Mouse (Mus musculus): ENCODE measurements around the gene Mgll. TPM values are rescaled to one million over a fixed set of nuclear protein-coding genes. Genes with fewer than 3 reads are reported as not detected.

Mgll gene
- polyA plus RNA-seq, 1 experiment from 2014 or later: 8.0 TPM

DNA sequence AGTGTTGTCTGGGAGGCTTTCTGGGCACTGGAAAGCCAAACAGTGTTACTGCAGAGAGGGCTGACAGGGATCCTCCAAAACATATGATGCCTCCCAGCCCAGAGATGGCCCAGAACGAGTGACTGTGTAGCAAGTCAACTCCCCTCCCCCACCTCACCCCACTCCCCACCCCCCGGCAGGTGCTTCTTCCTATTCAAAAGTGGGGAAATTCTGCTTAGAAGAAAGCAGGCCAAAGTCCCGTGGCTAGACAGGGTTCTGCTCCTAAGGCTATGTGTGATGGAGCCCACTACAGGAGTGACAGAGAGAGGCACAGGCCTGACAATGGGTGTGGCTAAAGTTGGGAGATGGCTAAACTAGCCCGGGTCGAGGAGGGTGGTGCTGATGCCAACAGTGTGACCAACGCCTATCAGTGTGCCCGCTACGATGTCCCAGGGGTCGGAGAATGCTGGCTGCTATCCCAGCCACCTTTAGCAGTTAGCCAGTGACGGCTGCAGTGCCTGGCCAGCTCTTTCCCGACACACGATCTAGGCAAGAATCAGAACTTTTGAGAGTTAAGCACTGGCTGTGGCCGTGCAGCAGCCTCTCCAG is 52.2 kb downstream of the Mgll start:
- no peak overlapping the region for H3K4me3 ChIP-seq (replicated peaks)
- no peak overlapping the region for H3K9ac ChIP-seq (replicated peaks)
- no peak for ATAC-seq (ENCODE audit: insufficient number of reproducible peaks, insufficient read depth, low FRiP score, low TSS enrichment, low read depth)
- WGBS: 63% methylated on average over 13 of the region's 13 CpGs
- no peaks in the 10 kb centered on the region for H3K27me3 ChIP-seq
- no peaks in the 10 kb centered on the region for H3K9me3 ChIP-seq
- no peak overlapping the region for H3K4me2 ChIP-seq
- H3K4me1 ChIP-seq (replicated peaks): peaks cover 50% of the 10 kb centered on the region
- no peak overlapping the region for H3K27ac ChIP-seq
- H3K36me3 ChIP-seq: no peaks in the 10 kb centered on the region

DNA sequence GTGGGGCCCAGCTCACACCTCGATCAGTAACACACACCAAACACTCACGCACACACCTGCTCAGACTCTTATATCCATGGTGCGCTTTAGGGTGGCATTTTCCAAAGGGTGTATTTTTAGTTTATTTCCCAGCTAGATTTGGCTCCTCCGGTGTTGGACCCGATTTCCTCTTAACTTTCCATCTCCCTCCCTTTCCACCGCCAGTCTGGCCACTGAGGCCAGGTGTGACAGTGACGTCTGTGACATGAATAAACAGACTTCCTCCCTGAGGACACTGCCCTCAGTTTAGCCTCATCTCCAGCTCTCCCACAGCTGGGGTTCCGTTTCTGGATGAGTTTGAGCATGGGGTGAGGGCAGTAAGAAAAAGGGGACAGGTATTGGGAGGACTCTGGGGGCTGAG is 52.8 kb downstream of the Mgll start:
- 67% methylated on average over 8 of the region's 8 CpGs for WGBS
- H3K4me1 ChIP-seq (replicated peaks): peaks cover 48% of the 10 kb centered on the region
- no peak overlapping the region for H3K4me3 ChIP-seq (replicated peaks)
- no peaks in the 10 kb centered on the region for H3K9me3 ChIP-seq
- 0 out of 2 replicates have a peak, but pooled peaks cover 2% of the 10 kb centered on the region for H3K27me3 ChIP-seq
- H3K9ac ChIP-seq (replicated peaks): no peak overlapping the region
- no peaks in the 10 kb centered on the region for H3K36me3 ChIP-seq
- no peak overlapping the region for H3K4me2 ChIP-seq
- peak overlapping the region; percentile 50; the same call in 1 of the 2 replicates for H3K27ac ChIP-seq
- ATAC-seq (ENCODE audit: insufficient number of reproducible peaks, insufficient read depth, low FRiP score, low TSS enrichment, low read depth): peak; percentile 26; the same call in 1 of the 2 replicates

DNA sequence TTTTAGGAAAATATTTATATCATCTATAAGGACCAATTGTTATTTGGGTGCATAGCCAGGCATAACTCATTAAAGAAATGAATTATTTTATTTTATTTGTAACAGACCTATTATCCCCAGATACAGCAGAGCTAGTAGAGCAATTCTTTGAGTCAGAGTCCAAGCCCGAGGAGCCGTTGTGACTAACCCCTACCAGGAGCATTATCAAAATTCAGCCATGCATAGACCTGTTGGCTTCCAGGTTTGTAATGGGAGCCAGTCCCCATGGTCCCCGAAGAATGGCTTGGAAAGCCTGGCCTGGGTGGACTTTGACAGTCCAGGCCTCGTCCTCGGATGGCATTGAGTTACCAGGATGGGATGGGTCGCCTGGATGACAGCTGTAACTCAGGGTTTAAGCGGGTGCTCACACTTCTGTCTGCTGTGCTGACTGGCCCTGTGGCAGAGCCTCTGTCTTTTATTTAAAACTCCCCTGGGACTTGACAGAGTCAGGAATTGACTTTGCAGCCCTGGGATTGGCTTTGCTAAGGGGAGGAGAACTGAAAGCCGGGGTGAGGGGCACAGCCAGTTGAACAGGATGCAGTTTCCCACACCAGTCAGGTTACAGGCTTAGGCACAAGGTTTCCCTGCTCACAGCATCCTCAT is 54.0 kb downstream of the Mgll start:
- 47% methylated on average over 8 of the region's 8 CpGs for WGBS
- H3K36me3 ChIP-seq: no peaks in the 10 kb centered on the region

DNA sequence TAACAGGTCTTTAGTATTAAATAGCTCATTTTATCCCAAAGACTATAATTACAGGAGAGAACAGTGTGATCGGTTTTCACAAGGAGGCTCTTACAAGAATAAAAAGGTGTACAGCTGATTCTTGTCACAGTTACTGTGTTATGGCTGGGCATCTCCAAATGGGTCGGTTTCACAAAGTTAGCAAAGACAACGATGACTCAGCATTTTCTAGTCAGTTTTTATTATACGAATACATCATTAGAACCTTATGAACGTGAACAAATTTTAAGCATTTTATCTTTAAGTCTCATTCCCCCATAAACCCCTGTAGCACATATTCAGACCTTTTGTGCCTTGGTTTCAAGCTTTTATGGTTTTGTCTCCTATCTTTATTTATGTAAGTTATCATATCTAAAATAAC is 55.5 kb downstream of the Mgll start:
- Histone ChIP-seq H3K4me1 (replicated peaks) (peaks cover 43% of the 10 kb centered on the region), H3K9ac (replicated peaks) (no peak overlapping the region), H3K27me3 (0 out of 2 replicates have a peak, but pooled peaks cover 7% of the 10 kb centered on the region), H3K27ac (no peak overlapping the region), H3K4me2 (no peak overlapping the region), H3K9me3 (no peaks in the 10 kb centered on the region), H3K36me3 (no peaks in the 10 kb centered on the region), H3K4me3 (replicated peaks) (no peak overlapping the region)
- WGBS: 81% methylated on average over 5 of the region's 5 CpGs
- ATAC-seq (ENCODE audit: insufficient number of reproducible peaks, insufficient read depth, low FRiP score, low TSS enrichment, low read depth): no peak

More for the DNA sequence above, 54.0 kb downstream of the Mgll start:
- Histone ChIP-seq H3K27me3 (0 out of 2 replicates have a peak, but pooled peaks cover 7% of the 10 kb centered on the region), H3K4me1 (replicated peaks) (peaks cover 38% of the 10 kb centered on the region), H3K9ac (replicated peaks) (no peak overlapping the region), H3K4me2 (no peak overlapping the region), H3K4me3 (replicated peaks) (no peak overlapping the region), H3K27ac (no peak overlapping the region), H3K9me3 (no peaks in the 10 kb centered on the region)
- ATAC-seq (ENCODE audit: insufficient number of reproducible peaks, insufficient read depth, low FRiP score, low TSS enrichment, low read depth): no peak

DNA sequence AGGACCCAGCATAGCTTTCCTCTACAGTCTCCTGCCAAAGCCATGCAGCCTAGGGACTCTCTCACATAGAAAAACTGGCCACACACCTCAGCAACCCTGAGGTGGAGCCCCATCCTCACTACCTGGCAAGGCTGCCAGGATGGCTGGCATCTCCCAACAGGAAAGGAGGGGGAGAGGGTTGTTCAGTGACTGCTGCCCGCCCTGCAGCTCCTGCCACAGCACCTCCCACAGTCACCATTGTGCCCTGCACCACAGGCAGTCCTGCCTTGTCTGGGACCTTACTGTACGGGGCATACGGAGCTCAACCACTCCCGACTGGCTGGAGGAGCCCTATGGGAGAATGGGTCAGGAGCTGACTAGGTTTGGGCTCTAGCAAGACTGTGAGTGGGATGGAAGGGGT is 57.7 kb downstream of the Mgll start:
- no peak for ATAC-seq (ENCODE audit: insufficient number of reproducible peaks, insufficient read depth, low FRiP score, low TSS enrichment, low read depth)
- Histone ChIP-seq H3K9me3 (no peaks in the 10 kb centered on the region), H3K27me3 (0 out of 2 replicates have a peak, but pooled peaks cover 7% of the 10 kb centered on the region), H3K27ac (no peak overlapping the region), H3K4me3 (replicated peaks) (no peak overlapping the region), H3K4me2 (no peak overlapping the region), H3K9ac (replicated peaks) (no peak overlapping the region), H3K36me3 (no peaks in the 10 kb centered on the region), H3K4me1 (replicated peaks) (peaks cover 43% of the 10 kb centered on the region)
- 62% methylated on average over 4 of the region's 4 CpGs for WGBS

DNA sequence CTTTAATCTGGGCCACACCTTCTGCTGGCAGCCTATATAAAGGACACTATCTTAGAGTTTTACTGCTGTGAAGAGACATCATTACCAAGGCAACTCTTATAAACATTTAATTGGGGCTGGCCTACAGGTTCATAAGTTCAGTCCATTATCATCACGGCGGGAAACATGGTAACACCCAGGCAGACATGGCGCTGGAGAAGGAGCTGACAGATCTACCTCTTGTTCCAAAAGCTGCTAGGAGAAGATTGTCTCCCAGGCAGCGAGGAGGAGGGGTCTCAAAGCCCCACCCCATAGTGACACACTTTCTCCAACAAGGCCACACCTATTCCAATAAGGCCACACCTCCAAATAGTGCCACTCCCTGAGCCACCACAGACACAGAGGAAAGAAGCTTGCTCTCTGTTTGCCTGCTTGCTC is 58.8 kb downstream of the Mgll start:
- Histone ChIP-seq H3K27me3 (0 out of 2 replicates have a peak, but pooled peaks cover 7% of the 10 kb centered on the region), H3K27ac (no peak overlapping the region), H3K4me2 (no peak overlapping the region), H3K4me3 (replicated peaks) (no peak overlapping the region), H3K4me1 (replicated peaks) (peaks cover 34% of the 10 kb centered on the region), H3K9me3 (no peaks in the 10 kb centered on the region), H3K9ac (replicated peaks) (no peak overlapping the region), H3K36me3 (no peaks in the 10 kb centered on the region)
- ATAC-seq (ENCODE audit: insufficient number of reproducible peaks, insufficient read depth, low FRiP score, low TSS enrichment, low read depth): no peak
- WGBS: 34% methylated on average over 4 of the region's 4 CpGs

DNA sequence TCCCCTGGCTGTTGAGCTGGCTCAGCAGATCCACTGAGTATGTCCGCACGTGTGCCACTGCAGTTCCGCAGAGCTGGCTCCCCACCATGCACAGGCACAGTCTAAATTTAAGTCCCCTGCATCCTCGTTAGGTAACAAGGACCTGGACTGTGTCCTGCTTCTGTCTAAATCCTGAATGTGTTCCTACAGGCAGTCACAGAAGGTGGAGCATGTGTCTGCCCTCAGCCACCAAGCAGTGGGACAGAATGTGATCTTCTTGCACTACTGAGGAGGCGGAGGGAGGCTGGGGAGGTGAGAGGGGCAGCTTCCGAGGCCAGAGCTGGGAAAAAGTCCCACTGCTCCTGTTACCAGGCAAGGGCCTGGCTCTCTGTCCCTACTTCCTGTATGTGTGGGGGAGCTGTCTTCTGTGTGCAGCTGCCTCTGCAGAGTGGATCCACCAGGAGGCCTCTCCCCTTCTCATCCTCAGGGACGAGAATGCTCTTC is 60.5 kb downstream of the Mgll start:
- no peak overlapping the region for H3K4me3 ChIP-seq (replicated peaks)
- H3K27ac ChIP-seq: peak overlapping the region; percentile 50
- 0 out of 2 replicates have a peak, but pooled peaks cover 7% of the 10 kb centered on the region for H3K27me3 ChIP-seq
- H3K36me3 ChIP-seq: no peaks in the 10 kb centered on the region
- H3K4me2 ChIP-seq: no peak overlapping the region
- no peaks in the 10 kb centered on the region for H3K9me3 ChIP-seq
- WGBS: 55% methylated on average over 7 of the region's 7 CpGs
- ATAC-seq (ENCODE audit: insufficient number of reproducible peaks, insufficient read depth, low FRiP score, low TSS enrichment, low read depth): no peak
- no peak overlapping the region for H3K9ac ChIP-seq (replicated peaks)
- H3K4me1 ChIP-seq (replicated peaks): peaks cover 30% of the 10 kb centered on the region

DNA sequence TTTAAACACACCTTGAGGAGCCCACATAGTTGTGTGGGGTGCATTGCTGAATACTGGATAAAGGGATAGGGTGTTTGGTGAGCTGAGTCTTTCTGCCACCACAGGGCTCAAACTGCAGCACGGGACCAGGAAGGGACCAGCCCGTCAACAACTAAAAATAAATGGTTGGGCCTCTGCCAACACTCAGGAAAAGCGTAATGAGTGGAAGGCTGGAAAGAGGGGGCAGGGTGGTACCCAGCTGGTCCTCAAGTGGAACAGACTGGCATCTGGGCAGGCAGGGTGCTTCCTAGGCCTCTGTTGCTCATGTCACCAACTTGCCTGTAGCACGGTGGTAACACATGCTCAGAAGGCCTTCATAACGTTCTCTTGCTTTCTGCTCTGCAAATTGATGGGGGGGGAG is 61.1 kb downstream of the Mgll start:
- H3K36me3 ChIP-seq: no peaks in the 10 kb centered on the region
- H3K9me3 ChIP-seq: no peaks in the 10 kb centered on the region
- H3K27ac ChIP-seq: peak overlapping the region; percentile 50; the same call in 1 of the 2 replicates
- 0 out of 2 replicates have a peak, but pooled peaks cover 7% of the 10 kb centered on the region for H3K27me3 ChIP-seq
- no peak for ATAC-seq (ENCODE audit: insufficient number of reproducible peaks, insufficient read depth, low FRiP score, low TSS enrichment, low read depth)
- H3K9ac ChIP-seq (replicated peaks): no peak overlapping the region
- peaks cover 28% of the 10 kb centered on the region for H3K4me1 ChIP-seq (replicated peaks)
- no peak overlapping the region for H3K4me2 ChIP-seq
- no peak overlapping the region for H3K4me3 ChIP-seq (replicated peaks)
- 48% methylated on average over 5 of the region's 5 CpGs for WGBS

DNA sequence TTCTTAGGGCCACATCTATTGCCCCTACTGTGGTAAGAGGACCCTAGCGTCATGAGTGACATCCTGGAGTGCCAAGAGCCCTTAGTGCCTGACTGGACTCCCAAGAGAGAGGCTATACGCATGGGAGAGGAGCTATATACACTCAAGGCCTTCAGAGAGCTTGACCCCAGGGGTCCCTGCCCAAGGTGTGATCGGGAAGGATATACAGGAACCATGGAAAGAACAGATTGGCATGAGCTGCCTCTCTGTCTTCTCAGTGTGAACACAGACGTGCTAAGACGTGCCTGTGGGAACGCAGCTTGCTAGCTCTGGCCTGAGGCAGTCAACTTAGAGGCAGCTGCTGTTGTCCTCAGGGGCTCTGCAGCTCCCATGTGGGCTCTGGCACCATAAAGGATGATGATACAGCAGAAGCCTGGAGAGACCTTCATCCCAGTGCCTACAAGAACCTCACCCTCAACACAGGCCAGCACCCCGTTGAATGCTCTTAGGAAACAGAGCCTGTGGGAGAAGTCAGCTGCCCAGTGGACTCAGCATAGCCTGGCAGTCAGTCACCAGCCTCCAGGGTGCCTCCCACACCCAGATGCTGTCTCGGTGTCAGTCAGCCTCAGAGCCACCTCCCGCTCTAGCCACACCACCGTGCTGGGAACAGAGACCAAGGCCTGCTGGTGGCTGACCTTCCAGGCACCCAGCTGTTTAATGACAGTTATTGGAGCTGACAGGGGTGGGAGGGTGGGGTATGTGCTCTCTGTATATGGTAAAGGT is 61.8 kb downstream of the Mgll start:
- Histone ChIP-seq H3K9me3 (no peaks in the 10 kb centered on the region), H3K9ac (replicated peaks) (no peak overlapping the region), H3K4me3 (replicated peaks) (no peak overlapping the region), H3K36me3 (no peaks in the 10 kb centered on the region), H3K27ac (no peak overlapping the region), H3K4me2 (no peak overlapping the region), H3K27me3 (0 out of 2 replicates have a peak, but pooled peaks cover 7% of the 10 kb centered on the region), H3K4me1 (replicated peaks) (peaks cover 25% of the 10 kb centered on the region)
- 56% methylated on average over 10 of the region's 10 CpGs for WGBS
- no peak for ATAC-seq (ENCODE audit: insufficient number of reproducible peaks, insufficient read depth, low FRiP score, low TSS enrichment, low read depth)

DNA sequence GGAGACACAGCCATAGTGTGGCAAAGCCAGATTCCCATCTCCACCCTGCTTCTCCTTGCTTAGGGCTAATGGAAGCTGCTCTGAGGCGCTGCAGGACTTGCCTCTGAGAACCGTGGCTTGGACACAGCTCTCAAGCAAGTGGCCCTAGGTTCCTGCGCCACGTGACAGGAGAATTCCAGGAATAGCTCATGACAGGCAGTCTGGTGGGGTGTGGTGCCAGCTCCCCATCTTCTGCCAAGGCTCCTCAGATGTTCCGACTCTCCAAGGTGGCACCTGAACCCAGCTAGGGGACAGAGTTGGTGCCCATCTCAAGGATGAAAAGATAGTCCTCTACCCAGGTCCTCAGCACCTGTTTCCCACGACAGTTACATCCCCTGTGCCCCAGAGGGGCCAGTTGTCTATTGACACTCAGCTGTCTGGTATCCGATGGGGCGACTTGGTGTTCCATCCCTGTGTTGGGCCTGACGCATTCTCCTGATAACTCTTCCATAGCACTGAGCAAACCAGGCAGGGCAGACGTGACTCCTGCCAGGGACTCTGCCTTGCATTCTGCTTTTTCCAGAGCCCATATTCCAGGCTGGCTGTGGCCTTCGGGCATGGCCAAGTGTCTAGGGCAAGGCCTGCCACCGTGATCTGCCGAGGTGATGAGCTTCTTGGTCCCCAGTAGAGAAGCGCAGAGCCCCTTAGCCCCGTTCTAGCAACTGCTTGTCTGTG is 62.7 kb downstream of the Mgll start:
- Histone ChIP-seq H3K9ac (replicated peaks) (no peak overlapping the region), H3K36me3 (no peaks in the 10 kb centered on the region), H3K4me2 (no peak overlapping the region), H3K27ac (no peak overlapping the region), H3K9me3 (no peaks in the 10 kb centered on the region), H3K27me3 (0 out of 2 replicates have a peak, but pooled peaks cover 6% of the 10 kb centered on the region), H3K4me3 (replicated peaks) (no peak overlapping the region), H3K4me1 (replicated peaks) (peaks cover 25% of the 10 kb centered on the region)
- ATAC-seq (ENCODE audit: insufficient number of reproducible peaks, insufficient read depth, low FRiP score, low TSS enrichment, low read depth): no peak
- WGBS: 81% methylated on average over 15 of the region's 15 CpGs

DNA sequence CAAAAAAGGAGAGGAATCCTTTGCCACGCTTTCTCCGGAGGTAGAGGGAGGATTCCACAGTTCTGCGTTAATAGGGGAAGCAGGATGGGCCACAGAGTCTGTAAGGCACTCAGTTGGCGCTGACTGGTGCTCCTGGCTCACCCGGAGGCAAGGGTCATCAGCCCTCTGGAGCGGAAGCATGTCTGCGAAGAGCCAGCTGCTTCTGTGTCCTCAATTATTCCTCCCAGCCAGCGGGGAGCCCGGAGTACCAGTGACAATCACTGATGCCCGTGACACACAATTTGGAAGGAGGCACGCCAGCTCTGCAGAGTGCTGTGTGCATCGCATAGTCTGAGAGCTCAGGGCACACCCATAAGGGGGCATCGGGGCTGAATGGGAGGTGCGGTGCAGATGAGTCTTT is 63.3 kb downstream of the Mgll start:
- no peaks in the 10 kb centered on the region for H3K27me3 ChIP-seq
- H3K4me2 ChIP-seq: no peak overlapping the region
- WGBS: 67% methylated on average over 14 of the region's 14 CpGs
- H3K9ac ChIP-seq (replicated peaks): no peak overlapping the region
- peaks cover 30% of the 10 kb centered on the region for H3K4me1 ChIP-seq (replicated peaks)
- H3K9me3 ChIP-seq: no peaks in the 10 kb centered on the region
- no peak overlapping the region for H3K4me3 ChIP-seq (replicated peaks)
- no peak for ATAC-seq (ENCODE audit: insufficient number of reproducible peaks, insufficient read depth, low FRiP score, low TSS enrichment, low read depth)
- H3K27ac ChIP-seq: no peak overlapping the region
- no peaks in the 10 kb centered on the region for H3K36me3 ChIP-seq
